Mouse (Mus musculus) left cerebral cortex, postnatal 36 days (tissue): ENCODE measurements around the gene Slc25a26. TPM values are rescaled to one million over a fixed set of nuclear protein-coding genes. Genes with fewer than 3 reads are reported as not detected.
A peak's percentile ranks its signal among the peaks of the same experiment; 100 is the strongest.
"Not testable (repeated sequence)": the region's sequence is repeated elsewhere in the genome, so short reads cannot be mapped to it uniquely, and the experiment has no call there.

ENCODE experiments used
- DNase-seq, 2 experiments: peaks; one replicate each; pipeline ENCODE4 v3.0.0; 2021 to 2022; ENCODE audit warnings: low spot score in 2 of 2, mixed read lengths in 1 of 2
- intact Hi-C: fragments of 180-260 bp; cut with DNase I; formaldehyde crosslinking; loops from one replicate; pipeline ENCODE4 v1.15.1; 2025
- total RNA-seq, 2 experiments: library from RNA; stranded (reverse); gene quantifications; 2 replicates each; pipeline ENCODE4 v1.2.3; 2021

The Slc25a26 gene
- total RNA-seq, 2 experiments from 2014 or later = 16.9 to 18.4 TPM

GRCm38 (mm10) chr6:94543902-94544840 lies 44.0 kb downstream of the Slc25a26 start:
- DNase-seq = peak; percentile 20 to 36
- intact Hi-C loops = loop anchor here (2.0 to 5.0 kb wide), 3 partner anchors 78 to 443 kb away; no protein-coding TSS in a partner anchor

- no peak for DNase-seq
- intact Hi-C loops = no loop called here
These were observed 47.1 kb downstream of the Slc25a26 start for GRCm38 (mm10) chr6:94547239-94547638.

- intact Hi-C loops = no loop called here
- DNase-seq = no peak
These were observed 50.2 kb downstream of the Slc25a26 start for GRCm38 (mm10) chr6:94550298-94550697.

- intact Hi-C loops = no loop called here
- no peak for DNase-seq
These were observed 50.7 kb downstream of the Slc25a26 start for GRCm38 (mm10) chr6:94550851-94551250.

- intact Hi-C loops = no loop called here
- no peak for DNase-seq
These were observed 53.0 kb downstream of the Slc25a26 start for GRCm38 (mm10) chr6:94553085-94553484.

GRCm38 (mm10) chr6:94558603-94559002 lies 58.5 kb downstream of the Slc25a26 start:
- DNase-seq, intact Hi-C loops: not testable (repeated sequence)

GRCm38 (mm10) chr6:94560896-94561295 lies 60.8 kb downstream of the Slc25a26 start:
- no peak for DNase-seq
- intact Hi-C loops = no loop called here

GRCm38 (mm10) chr6:94561346-94561745 lies 61.2 kb downstream of the Slc25a26 start:
- DNase-seq = no peak
- intact Hi-C loops = no loop called here

- intact Hi-C loops = no loop called here
These were observed 63.2 kb downstream of the Slc25a26 start for GRCm38 (mm10) chr6:94563203-94563940.

GRCm38 (mm10) chr6:94565766-94566165 lies 65.6 kb downstream of the Slc25a26 start:
- intact Hi-C loops = no loop called here
- DNase-seq = no peak

More at GRCm38 (mm10) chr6:94563203-94563940, 63.2 kb downstream of the Slc25a26 start:
- DNase-seq = no peak

GRCm38 (mm10) chr6:94568040-94568439 lies 67.9 kb downstream of the Slc25a26 start:
- DNase-seq = no peak
- intact Hi-C loops = no loop called here

GRCm38 (mm10) chr6:94575526-94576166 lies 75.5 kb downstream of the Slc25a26 start:
- intact Hi-C loops = no loop called here
- DNase-seq = no peak

GRCm38 (mm10) chr6:94577991-94578390 lies 77.9 kb downstream of the Slc25a26 start:
- intact Hi-C loops = no loop called here

GRCm38 (mm10) chr6:94582055-94582454 lies 81.9 kb downstream of the Slc25a26 start:
- intact Hi-C loops = no loop called here
- no peak for DNase-seq

More at GRCm38 (mm10) chr6:94577991-94578390, 77.9 kb downstream of the Slc25a26 start:
- no peak for DNase-seq

GRCm38 (mm10) chr6:94584147-94584695 lies 84.1 kb downstream of the Slc25a26 start:
- DNase-seq = peak; percentile 49 to 58
- intact Hi-C loops = no loop called here

- no peak for DNase-seq
- intact Hi-C loops = no loop called here
These were observed 84.8 kb downstream of the Slc25a26 start for GRCm38 (mm10) chr6:94584976-94585375.

- intact Hi-C loops = no loop called here
These were observed 88.2 kb downstream of the Slc25a26 start for GRCm38 (mm10) chr6:94588365-94588764.

GRCm38 (mm10) chr6:94592243-94592642 lies 92.1 kb downstream of the Slc25a26 start:
- DNase-seq = peak in 1 of 2 experiments; percentile 39
- intact Hi-C loops = no loop called here

More at GRCm38 (mm10) chr6:94588365-94588764, 88.2 kb downstream of the Slc25a26 start:
- no peak for DNase-seq

GRCm38 (mm10) chr6:94592710-94593109 lies 92.6 kb downstream of the Slc25a26 start:
- intact Hi-C loops = no loop called here
- peak in 1 of 2 experiments; percentile 2 for DNase-seq
